Mouse (Mus musculus): ENCODE results near the gene Apoc1. TPM values are rescaled to one million over a fixed set of nuclear protein-coding genes. Genes with fewer than 3 reads are reported as not detected.

The Apoc1 gene
- polyA plus RNA-seq, 1 experiment from 2014 or later, result 34.7 TPM

DNA sequence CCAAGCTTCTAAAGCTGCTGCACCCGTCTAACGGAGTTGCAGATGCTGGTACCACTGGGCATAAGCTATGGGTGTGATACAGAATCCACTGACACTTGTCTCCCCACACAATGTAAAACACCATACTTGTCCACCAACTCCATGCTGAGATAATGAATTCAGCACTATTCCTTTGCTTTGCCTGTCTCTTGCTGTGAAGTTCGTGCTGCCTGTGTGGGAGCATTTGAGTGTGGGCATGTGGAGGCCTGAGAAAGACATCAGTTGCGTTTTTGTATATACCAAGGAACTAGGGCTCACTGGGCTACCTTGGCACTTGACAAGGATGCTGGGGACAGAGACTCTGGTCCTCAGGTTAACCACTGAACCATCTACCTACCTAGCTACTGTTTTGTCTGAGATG, 51.2 kb downstream of the Apoc1 start:
- H3K4me2 ChIP-seq (replicated peaks; ENCODE audit: low read depth), result no peak overlapping the region
- no peaks in the 10 kb centered on the region for H3K9me3 ChIP-seq (ENCODE audit: control insufficient read depth)
- TF ChIP-seq CTCF (IDR thresholded peaks at IDR 0.05; ENCODE audit: low read depth), result no peak
- no peak overlapping the region for H3K27ac ChIP-seq (ENCODE audit: low read depth, low read length)
- 96% methylated on average over 4 of the region's 4 CpGs for WGBS
- no peaks in the 10 kb centered on the region for H3K27me3 ChIP-seq (replicated peaks; ENCODE audit: control insufficient read depth, insufficient read depth, low read length)
- H3K4me3 ChIP-seq (ENCODE audit: low read depth, low read length), result no peak overlapping the region
- peaks cover 99% of the 10 kb centered on the region for H3K36me3 ChIP-seq (ENCODE audit: control insufficient read depth, insufficient read depth)
- no peak for ATAC-seq
- no peaks in the 10 kb centered on the region for H3K4me1 ChIP-seq (replicated peaks; ENCODE audit: control insufficient read depth, insufficient read depth, low read length)
- H3K9ac ChIP-seq (ENCODE audit: low read depth, low read length), result no peak overlapping the region

Other genes with a start within 250 kb of the Apoc1 start
- gene Mark4, start 233.8 kb downstream of the Apoc1 start, polyA plus RNA-seq (2015; fragmentation: Nextera tagmentation; extraction: Ambion mirVana), result 4.2 and 4.7 TPM in 2 replicates
- 1.1 and 1.9 TPM in 2 replicates for gene Exoc3l2, start 229.3 kb downstream of the Apoc1 start, polyA plus RNA-seq (2015; fragmentation: Nextera tagmentation; extraction: Ambion mirVana)
- gene Bloc1s3, start 184.3 kb downstream of the Apoc1 start, polyA plus RNA-seq (2015; fragmentation: Nextera tagmentation; extraction: Ambion mirVana), result 3.4 TPM in 2 replicates
- gene Trappc6a, start 184.3 kb downstream of the Apoc1 start, polyA plus RNA-seq (2015; fragmentation: Nextera tagmentation; extraction: Ambion mirVana), result 108 and 118 TPM in 2 replicates
- gene Nkpd1, start 174.8 kb downstream of the Apoc1 start, polyA plus RNA-seq (2015; fragmentation: Nextera tagmentation; extraction: Ambion mirVana), result not detected in 2 replicates
- gene Ppp1r37, start 129.6 kb downstream of the Apoc1 start, polyA plus RNA-seq (2015; fragmentation: Nextera tagmentation; extraction: Ambion mirVana), result 13.9 and 15.0 TPM in 2 replicates
- 0.14 TPM in 1 of 2 replicates, not detected in the other for gene Zfp296, start 115.4 kb downstream of the Apoc1 start, polyA plus RNA-seq (2015; fragmentation: Nextera tagmentation; extraction: Ambion mirVana)
- 99.5 and 102 TPM in 2 replicates for gene Gemin7, start 115.1 kb downstream of the Apoc1 start, polyA plus RNA-seq (2015; fragmentation: Nextera tagmentation; extraction: Ambion mirVana)
- gene Clasrp, start 88.2 kb downstream of the Apoc1 start, polyA plus RNA-seq (2015; fragmentation: Nextera tagmentation; extraction: Ambion mirVana), result 14.8 and 16.9 TPM in 2 replicates
- gene Relb, start 63.2 kb downstream of the Apoc1 start, polyA plus RNA-seq (2015; fragmentation: Nextera tagmentation; extraction: Ambion mirVana), result 10.5 and 10.6 TPM in 2 replicates
- 66.1 and 70.6 TPM in 2 replicates for gene Clptm1, start 27.6 kb downstream of the Apoc1 start, polyA plus RNA-seq (2015; fragmentation: Nextera tagmentation; extraction: Ambion mirVana)
- gene Apoc2, start 14.7 kb downstream of the Apoc1 start, polyA plus RNA-seq (2015; fragmentation: Nextera tagmentation; extraction: Ambion mirVana), result 11,285 and 12,482 TPM in 2 replicates
- 5.6 and 13.5 TPM in 2 replicates for gene Gm44805, start 11.2 kb downstream of the Apoc1 start, polyA plus RNA-seq (2015; fragmentation: Nextera tagmentation; extraction: Ambion mirVana)
- gene Apoc4, start 11.2 kb downstream of the Apoc1 start, polyA plus RNA-seq (2015; fragmentation: Nextera tagmentation; extraction: Ambion mirVana), result 0.70 and 1.4 TPM in 2 replicates
- gene Apoe, start 6.5 kb upstream of the Apoc1 start, polyA plus RNA-seq (2015; fragmentation: Nextera tagmentation; extraction: Ambion mirVana), result 435 and 436 TPM in 2 replicates
- 80.1 and 85.5 TPM in 2 replicates for gene Tomm40, start 22.8 kb upstream of the Apoc1 start, polyA plus RNA-seq (2015; fragmentation: Nextera tagmentation; extraction: Ambion mirVana)
- 93.1 and 94.7 TPM in 2 replicates for gene Nectin2, start 57.8 kb upstream of the Apoc1 start, polyA plus RNA-seq (2015; fragmentation: Nextera tagmentation; extraction: Ambion mirVana)
- gene Bcam, start 78.4 kb upstream of the Apoc1 start, polyA plus RNA-seq (2015; fragmentation: Nextera tagmentation; extraction: Ambion mirVana), result 36.2 and 38.0 TPM in 2 replicates
- 54.8 and 56.5 TPM in 2 replicates for gene Cblc, start 104.1 kb upstream of the Apoc1 start, polyA plus RNA-seq (2015; fragmentation: Nextera tagmentation; extraction: Ambion mirVana)
- 19.0 and 23.7 TPM in 2 replicates for gene Bcl3, start 130.1 kb upstream of the Apoc1 start, polyA plus RNA-seq (2015; fragmentation: Nextera tagmentation; extraction: Ambion mirVana)
- 0.16 and 0.39 TPM in 2 replicates for gene Gm19345, start 159.3 kb upstream of the Apoc1 start, polyA plus RNA-seq (2015; fragmentation: Nextera tagmentation; extraction: Ambion mirVana)
- not detected in 2 replicates for gene Ceacam16, start 168.6 kb upstream of the Apoc1 start, polyA plus RNA-seq (2015; fragmentation: Nextera tagmentation; extraction: Ambion mirVana)
- not detected in 2 replicates for gene Ceacam19, start 195.3 kb upstream of the Apoc1 start, polyA plus RNA-seq (2015; fragmentation: Nextera tagmentation; extraction: Ambion mirVana)
- gene Pvr, start 228.5 kb upstream of the Apoc1 start, polyA plus RNA-seq (2015; fragmentation: Nextera tagmentation; extraction: Ambion mirVana), result 8.9 and 10.7 TPM in 2 replicates

Measured in intestine, postnatal 0 days (tissue).